Mouse (Mus musculus) midbrain, embryonic 15.5 days (tissue): ENCODE measurements around the gene Prodh2. TPM values are rescaled to one million over a fixed set of nuclear protein-coding genes. Genes with fewer than 3 reads are reported as not detected.
"Not testable (repeated sequence)": the region's sequence is repeated elsewhere in the genome, so short reads cannot be mapped to it uniquely, and the experiment has no call there.

ENCODE experiments used
- ATAC-seq: fragments of 200-750 bp; cut with Nextera tagmentation; replicated peaks from 2 replicates; pipeline ENCODE4 v1.8.0; 2017; ENCODE audit warnings: moderate TSS enrichment
- H3K27ac ChIP-seq: fragments of 300-500 bp; sonication (generic); 2 replicates; pipeline ENCODE4 v1.5.1; 2015; ENCODE audit warnings: mild to moderate bottlenecking, inconsistent platforms
- H3K27me3 ChIP-seq: fragments of 300-500 bp; sonication (generic); replicated peaks from 2 replicates; pipeline ENCODE4 v1.6.1; 2015; ENCODE audit warnings: inconsistent platforms
- H3K36me3 ChIP-seq: fragments of 300-500 bp; sonication (generic); replicated peaks from 2 replicates; pipeline ENCODE4 v1.6.1; 2015; ENCODE audit warnings: inconsistent platforms
- H3K4me1 ChIP-seq: fragments of 300-500 bp; sonication (generic); 2 replicates; pipeline ENCODE4 v1.6.1; 2015; ENCODE audit warnings: inconsistent platforms
- H3K4me2 ChIP-seq: fragments of 300-500 bp; sonication (generic); 2 replicates; pipeline ENCODE4 v1.6.1; 2015; ENCODE audit warnings: inconsistent platforms, mild to moderate bottlenecking, moderate library complexity
- H3K4me3 ChIP-seq: fragments of 300-500 bp; sonication (generic); 2 replicates; pipeline ENCODE4 v1.5.1; 2015; ENCODE audit warnings: mild to moderate bottlenecking, inconsistent platforms
- H3K9ac ChIP-seq: fragments of 300-500 bp; sonication (generic); 2 replicates; pipeline ENCODE4 v1.6.1; 2015; ENCODE audit warnings: mild to moderate bottlenecking, inconsistent platforms
- H3K9me3 ChIP-seq: fragments of 300-500 bp; sonication (generic); 2 replicates; pipeline ENCODE4 v1.6.1; 2016; ENCODE audit warnings: inconsistent platforms
- WGBS: fragments of 180-500 bp; shearing (Covaris S2); methylation state at CpG from one replicate; pipeline ENCODE4 v1.1.7; 2015; ENCODE audit warnings: mixed read lengths; 5-methylcytosine and 5-hydroxymethylcytosine counted together
- polyA plus RNA-seq: library from polyadenylated mRNA; unstranded; fragments of >200 nt; fragmentation: Nextera tagmentation; extraction: Ambion mirVana; gene quantifications from 2 replicates; pipeline ENCODE4 v1.2.1, GENCODE M21; 2015

The Prodh2 gene
- polyA plus RNA-seq, 1 experiment from 2014 or later, result not detected

DNA sequence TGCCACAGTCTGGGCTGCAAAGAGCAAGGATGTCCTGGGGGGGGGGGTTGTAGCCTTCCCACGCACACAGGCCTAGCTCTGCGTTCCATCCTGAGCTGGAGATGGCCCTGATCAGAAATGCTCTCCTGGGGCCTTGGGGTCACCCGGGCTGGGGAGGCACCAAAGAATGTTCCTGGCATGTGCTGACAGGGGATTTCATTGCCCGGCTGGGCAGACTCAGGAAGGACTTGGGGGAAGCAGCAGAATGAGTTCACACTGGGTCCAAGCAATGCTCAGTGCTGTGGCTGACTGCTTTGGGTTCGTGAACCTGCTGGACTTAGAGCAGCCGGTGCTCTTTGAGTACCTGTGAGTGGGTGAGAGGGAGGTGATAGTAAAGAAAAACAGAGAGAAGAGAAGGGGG is 33.9 kb upstream of the Prodh2 start:
- H3K27me3 ChIP-seq, result peaks cover 77% of the 10 kb centered on the region
- H3K9me3 ChIP-seq, result no peaks in the 10 kb centered on the region
- 32% methylated on average over 6 of the region's 6 CpGs for WGBS
- H3K9ac ChIP-seq, result no peak overlapping the region
- H3K4me2 ChIP-seq, result no peak overlapping the region
- H3K4me1 ChIP-seq, result peaks cover 26% of the 10 kb centered on the region
- no peaks in the 10 kb centered on the region for H3K36me3 ChIP-seq
- no peak overlapping the region for H3K4me3 ChIP-seq
- ATAC-seq, result no peak
- no peak overlapping the region for H3K27ac ChIP-seq

DNA sequence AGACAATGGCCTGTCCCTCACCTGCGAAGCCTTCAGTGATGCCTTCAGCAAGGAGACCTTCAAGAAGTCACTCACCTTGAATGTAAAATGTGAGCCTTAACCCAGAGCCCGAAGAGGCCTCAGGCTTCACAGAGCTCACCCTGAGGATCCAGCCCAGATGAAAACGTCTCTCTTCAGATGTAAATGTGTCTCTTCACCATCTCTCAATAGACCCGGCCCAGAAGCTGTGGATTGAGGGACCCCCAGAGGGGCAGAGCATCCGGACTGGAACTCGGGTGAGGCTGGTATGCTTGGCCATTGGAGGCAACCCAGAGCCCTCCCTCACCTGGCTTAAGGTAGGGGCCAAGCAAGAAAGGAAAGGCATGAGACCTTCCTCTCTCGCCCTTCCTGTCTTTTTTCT is 29.9 kb upstream of the Prodh2 start:
- H3K9ac ChIP-seq, result no peak overlapping the region
- 31% methylated on average over 7 of the region's 7 CpGs for WGBS
- peaks cover 5% of the 10 kb centered on the region; the same call in 1 of the 2 replicates for H3K4me1 ChIP-seq

DNA sequence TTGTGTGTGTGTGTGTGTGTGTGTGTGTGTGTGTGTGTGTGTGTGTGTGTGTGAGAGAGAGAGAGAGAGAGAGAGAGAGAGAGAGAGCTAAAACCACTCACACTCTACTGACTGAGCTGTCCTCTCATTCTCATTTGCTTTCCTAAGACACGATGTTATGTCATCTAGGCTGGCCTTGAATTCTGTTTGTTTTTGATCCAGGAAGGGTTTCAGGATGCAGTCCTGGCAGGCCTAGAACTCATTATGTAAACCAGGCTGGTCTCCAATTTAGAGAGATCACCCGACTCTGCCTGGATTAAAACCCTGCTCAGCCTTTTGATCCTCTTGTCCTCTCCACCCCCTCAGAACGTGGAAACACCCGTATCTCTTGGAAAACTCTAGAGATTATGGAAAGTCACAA is 29.4 kb upstream of the Prodh2 start:
- WGBS, result 8% methylated on average over 4 of the region's 4 CpGs
- H3K27me3 ChIP-seq, result peaks cover 79% of the 10 kb centered on the region
- no peak overlapping the region for H3K9ac ChIP-seq
- H3K4me1 ChIP-seq, result peaks cover 4% of the 10 kb centered on the region; the same call in 1 of the 2 replicates
- no peaks in the 10 kb centered on the region for H3K36me3 ChIP-seq
- no peaks in the 10 kb centered on the region for H3K9me3 ChIP-seq
- H3K4me3 ChIP-seq, result no peak overlapping the region
- H3K27ac ChIP-seq, result no peak overlapping the region
- ATAC-seq, result no peak
- H3K4me2 ChIP-seq, result no peak overlapping the region

More for the DNA sequence above, 29.9 kb upstream of the Prodh2 start:
- no peak overlapping the region for H3K4me3 ChIP-seq
- no peak for ATAC-seq
- H3K4me2 ChIP-seq, result no peak overlapping the region
- no peaks in the 10 kb centered on the region for H3K36me3 ChIP-seq
- no peaks in the 10 kb centered on the region for H3K9me3 ChIP-seq
- no peak overlapping the region for H3K27ac ChIP-seq
- H3K27me3 ChIP-seq, result peaks cover 80% of the 10 kb centered on the region

DNA sequence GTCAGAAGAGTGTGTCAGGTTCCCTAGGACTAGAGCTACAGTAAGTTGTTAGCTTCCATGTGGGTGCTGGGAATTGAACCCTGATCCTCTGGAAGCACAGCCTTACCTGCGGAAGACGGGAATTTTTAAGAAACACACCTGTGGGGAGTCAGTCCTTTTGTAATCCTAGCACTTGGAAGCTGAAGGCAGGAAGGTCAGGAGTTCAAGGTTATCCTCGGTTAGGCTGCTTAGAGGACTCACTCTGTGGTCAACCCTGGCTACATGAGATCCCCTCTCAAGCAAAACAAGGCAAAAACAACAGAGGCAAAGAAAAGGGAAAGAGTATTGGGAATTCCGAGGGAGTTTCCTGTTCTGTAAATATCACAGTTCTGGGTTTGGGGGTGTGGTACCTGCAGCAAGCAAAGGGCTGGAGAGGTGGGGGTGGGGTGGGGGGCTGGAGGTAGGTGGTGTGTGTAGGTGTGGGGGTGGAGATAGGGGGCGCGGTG is 28.6 kb upstream of the Prodh2 start:
- no peak for ATAC-seq
- Histone ChIP-seq H3K4me1 (peaks cover 4% of the 10 kb centered on the region; the same call in 1 of the 2 replicates), H3K27me3 (peaks cover 73% of the 10 kb centered on the region), H3K27ac (no peak overlapping the region), H3K36me3 (no peaks in the 10 kb centered on the region), H3K9ac (no peak overlapping the region), H3K9me3 (no peaks in the 10 kb centered on the region), H3K4me2 (no peak overlapping the region), H3K4me3 (no peak overlapping the region)
- WGBS, result 22% methylated on average over 6 of the region's 6 CpGs

DNA sequence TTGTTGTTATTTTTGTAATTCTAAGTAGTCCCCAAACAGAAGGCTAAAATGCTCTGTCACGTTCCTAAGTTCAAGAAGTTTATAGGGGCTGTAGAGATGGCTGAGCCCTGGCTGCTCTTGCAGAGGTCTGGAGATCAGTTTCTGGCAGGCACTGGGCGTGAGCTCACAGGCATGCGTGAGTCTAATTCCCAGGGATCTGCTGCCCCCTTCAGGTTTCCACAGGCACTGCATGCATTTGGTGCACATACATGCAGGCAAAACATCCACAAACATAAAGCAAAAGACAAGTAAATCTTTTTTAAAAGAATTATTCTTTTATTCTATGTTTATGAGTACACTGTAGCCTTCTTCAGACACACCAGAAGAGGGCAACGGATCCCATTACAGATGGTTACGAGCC is 21.0 kb upstream of the Prodh2 start:
- H3K4me3 ChIP-seq, result no peak overlapping the region
- 49% methylated on average over 5 of the region's 5 CpGs for WGBS
- H3K4me1 ChIP-seq, result peaks cover 2% of the 10 kb centered on the region
- no peak overlapping the region for H3K4me2 ChIP-seq
- H3K9me3 ChIP-seq, result no peaks in the 10 kb centered on the region
- no peak overlapping the region for H3K9ac ChIP-seq
- no peak for ATAC-seq
- no peak overlapping the region for H3K27ac ChIP-seq
- H3K36me3 ChIP-seq, result no peaks in the 10 kb centered on the region
- H3K27me3 ChIP-seq, result peaks cover 9% of the 10 kb centered on the region

DNA sequence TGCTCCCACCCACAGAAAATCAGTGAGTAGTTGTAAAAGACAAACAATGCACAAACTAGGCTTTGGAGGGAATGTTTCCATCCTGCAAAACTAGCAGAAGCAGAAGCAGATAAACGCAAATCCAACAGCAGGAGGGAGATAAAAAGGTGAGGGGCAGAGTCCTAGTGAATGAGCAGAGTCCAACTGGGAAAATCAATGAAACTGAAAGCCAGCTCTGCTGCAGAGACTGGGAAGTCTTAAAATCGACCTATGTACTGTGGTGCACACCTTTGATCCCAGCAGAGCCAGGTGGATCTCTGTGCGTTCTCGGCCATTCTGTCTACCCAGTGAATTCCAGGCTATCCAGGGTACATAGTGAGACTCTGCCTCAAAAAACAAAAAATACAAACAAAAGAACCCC is 18.4 kb upstream of the Prodh2 start:
- Histone ChIP-seq H3K27me3 (no peaks in the 10 kb centered on the region), H3K36me3 (no peaks in the 10 kb centered on the region), H3K4me3 (no peak overlapping the region), H3K9ac (no peak overlapping the region), H3K27ac (no peak overlapping the region), H3K4me2 (no peak overlapping the region), H3K4me1 (peaks cover 12% of the 10 kb centered on the region), H3K9me3 (no peaks in the 10 kb centered on the region)
- no peak for ATAC-seq
- 65% methylated on average over 4 of the region's 4 CpGs for WGBS

DNA sequence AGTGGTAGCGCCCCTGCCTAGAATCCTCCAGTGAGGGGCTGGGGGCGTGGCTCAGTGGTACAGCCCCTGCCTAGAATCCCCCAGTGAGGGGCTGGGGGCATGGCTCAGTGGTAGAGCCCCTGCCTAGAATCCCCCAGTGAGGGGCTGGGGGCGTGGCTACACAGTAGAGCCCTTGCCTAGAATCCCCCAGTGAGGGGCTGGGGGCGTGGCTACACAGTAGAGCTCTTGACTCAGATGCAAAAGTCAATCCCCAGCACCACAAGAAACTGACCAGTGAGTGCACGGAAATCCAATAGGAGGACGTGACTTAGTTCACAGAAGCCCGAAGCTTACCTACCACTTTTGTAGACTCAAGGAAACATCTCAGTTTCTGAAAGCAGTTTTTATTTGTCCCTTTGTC is 17.3 kb upstream of the Prodh2 start:
- H3K36me3 ChIP-seq, H3K9ac ChIP-seq, ATAC-seq, H3K4me2 ChIP-seq, H3K27me3 ChIP-seq, H3K27ac ChIP-seq, H3K4me3 ChIP-seq, H3K9me3 ChIP-seq: not testable (repeated sequence)
- 92% methylated on average over 7 of the region's 7 CpGs for WGBS
- peaks cover 12% of the 10 kb centered on the region for H3K4me1 ChIP-seq

DNA sequence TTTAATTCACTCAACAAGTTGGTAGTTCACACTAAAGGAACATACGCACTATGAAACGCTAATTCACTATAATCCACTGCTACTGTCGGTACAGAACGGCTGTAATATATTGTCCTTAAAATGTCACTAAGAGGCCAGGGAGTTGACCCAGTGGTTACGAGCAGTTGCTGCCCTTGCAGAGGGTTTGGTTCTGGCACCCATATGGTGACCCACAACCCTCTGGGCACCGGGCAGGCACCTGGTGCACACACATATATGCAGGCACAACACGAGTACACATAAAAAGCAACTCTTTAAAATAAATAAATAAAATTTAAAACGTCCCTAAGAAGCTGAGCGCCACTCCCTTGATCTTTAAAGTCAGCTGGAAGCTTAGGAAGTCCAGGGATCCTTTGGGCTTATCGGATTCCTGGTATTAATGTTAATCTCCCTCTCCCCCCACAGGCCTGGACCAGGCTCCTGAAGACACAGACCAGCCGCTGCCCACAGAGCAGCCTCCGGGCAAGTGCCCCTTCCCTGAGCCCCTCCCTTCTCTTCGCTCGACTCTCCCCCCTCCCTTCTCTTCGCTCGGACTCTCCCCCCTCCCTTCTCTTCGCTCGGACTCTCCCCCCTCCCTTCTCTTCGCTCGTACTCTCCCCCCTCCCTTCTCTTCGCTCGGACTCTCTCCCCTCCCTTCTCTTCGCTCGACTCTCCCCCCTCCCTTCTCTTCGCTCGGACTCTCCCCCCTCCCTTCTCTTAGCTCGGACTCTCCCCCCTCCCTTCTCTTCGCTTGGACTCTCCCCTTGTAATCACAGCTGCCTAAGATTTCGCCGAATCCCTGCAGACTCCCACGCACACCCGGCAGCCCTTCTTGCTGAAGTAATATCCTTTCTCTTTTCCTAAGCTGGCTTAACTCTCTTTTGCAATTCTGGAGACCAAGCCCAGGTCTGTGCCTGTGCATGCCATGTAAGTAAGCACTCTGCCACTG is 15.7 kb upstream of the Prodh2 start:
- Histone ChIP-seq H3K9me3 (no peaks in the 10 kb centered on the region), H3K4me3 (peak overlapping the region; percentile 38), H3K36me3 (no peaks in the 10 kb centered on the region), H3K27me3 (no peaks in the 10 kb centered on the region), H3K4me2 (peak overlapping the region; percentile 61), H3K27ac (peak overlapping the region; percentile 23), H3K9ac (peak overlapping the region; percentile 35; the same call in 1 of the 2 replicates), H3K4me1 (peaks cover 12% of the 10 kb centered on the region)
- 5% methylated on average over 30 of the region's 32 CpGs for whole genome bisulfite sequencing
- peak; percentile 52 for ATAC-seq

DNA sequence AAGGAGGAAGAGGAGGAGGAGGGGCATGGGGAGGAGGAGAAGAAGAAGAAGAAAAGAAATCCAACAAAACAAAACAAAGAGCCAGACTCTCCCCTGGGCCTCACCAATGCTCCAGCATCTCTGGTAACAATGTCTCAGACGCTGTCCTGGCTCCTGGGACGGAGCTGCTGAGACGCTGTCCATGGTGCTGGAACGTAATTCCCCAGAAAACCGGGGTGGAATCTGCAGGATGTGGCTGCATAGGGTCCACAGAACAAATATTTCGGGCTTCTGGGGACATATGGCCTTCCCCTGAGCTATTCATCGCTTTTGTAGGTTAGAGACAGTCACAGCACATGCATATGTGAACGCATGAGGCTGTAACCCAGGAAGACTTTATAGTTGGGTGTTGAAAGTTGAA is 9.2 kb upstream of the Prodh2 start:
- Histone ChIP-seq H3K4me2 (no peak overlapping the region), H3K27me3 (peaks cover 3% of the 10 kb centered on the region; the same call in 1 of the 2 replicates), H3K36me3 (no peaks in the 10 kb centered on the region), H3K27ac (no peak overlapping the region), H3K9ac (no peak overlapping the region), H3K4me1 (no peaks in the 10 kb centered on the region), H3K4me3 (no peak overlapping the region), H3K9me3 (no peaks in the 10 kb centered on the region)
- no peak for ATAC-seq
- 19% methylated on average over 8 of the region's 8 CpGs for WGBS

DNA sequence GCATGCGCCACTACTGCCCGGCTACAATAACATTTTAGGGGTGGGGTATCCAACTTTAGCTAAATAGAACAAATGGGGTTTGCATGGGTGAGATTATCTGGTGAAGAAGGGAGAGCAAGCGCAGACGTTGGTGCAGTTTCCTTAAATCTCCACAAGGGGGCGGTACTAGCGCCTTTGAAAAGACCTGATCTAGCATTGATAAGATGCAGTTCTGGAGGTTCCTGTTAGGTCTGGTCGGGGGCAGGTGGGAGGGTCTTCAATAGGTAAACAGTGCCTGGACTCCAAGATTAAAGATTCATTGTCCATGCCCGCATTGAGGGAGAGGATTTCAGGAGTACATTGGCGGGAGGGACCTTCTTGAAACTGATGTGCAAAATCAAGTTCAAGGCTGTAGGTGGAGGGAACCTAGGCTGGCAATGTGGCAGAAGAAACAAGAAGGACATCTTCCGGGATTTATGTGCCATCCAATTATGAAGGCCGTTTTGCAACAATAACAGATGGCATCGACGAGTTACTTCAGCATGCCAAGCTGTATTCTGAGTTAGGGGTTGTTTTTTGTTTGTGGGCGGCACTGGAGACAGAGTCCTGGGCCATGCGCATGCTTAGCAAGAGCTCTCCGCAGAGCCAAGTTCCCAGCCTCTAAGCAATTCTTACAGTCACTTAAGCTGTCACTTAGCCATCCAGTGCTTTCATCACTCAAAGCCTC is 3.0 kb upstream of the Prodh2 start:
- Histone ChIP-seq H3K36me3 (no peaks in the 10 kb centered on the region), H3K27ac (no peak overlapping the region), H3K27me3 (peaks cover 7% of the 10 kb centered on the region), H3K4me3 (no peak overlapping the region), H3K4me1 (no peaks in the 10 kb centered on the region), H3K9ac (no peak overlapping the region), H3K9me3 (no peaks in the 10 kb centered on the region), H3K4me2 (no peak overlapping the region)
- ATAC-seq, result no peak
- 31% methylated on average over 16 of the region's 16 CpGs for WGBS

DNA sequence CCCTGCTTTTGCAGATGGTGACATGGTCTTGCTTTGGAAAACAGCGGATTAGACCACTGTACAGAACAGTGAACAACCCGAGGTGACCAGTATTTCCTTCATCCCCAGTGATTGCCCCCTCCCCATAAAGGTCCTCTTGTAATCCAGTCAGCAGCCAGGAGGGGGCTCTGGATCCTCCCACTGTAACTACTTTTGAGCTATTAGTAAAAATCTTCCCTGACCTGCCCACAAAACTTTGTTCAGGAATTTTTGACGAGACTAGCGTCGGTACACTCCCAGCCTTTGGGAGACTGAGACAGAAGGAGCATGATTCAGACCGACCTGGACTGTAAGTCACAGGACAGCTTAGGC is 2.5 kb upstream of the Prodh2 start:
- ATAC-seq, result no peak
- Histone ChIP-seq H3K27ac (no peak overlapping the region), H3K9me3 (no peaks in the 10 kb centered on the region), H3K4me1 (no peaks in the 10 kb centered on the region), H3K4me3 (no peak overlapping the region), H3K9ac (no peak overlapping the region), H3K4me2 (no peak overlapping the region), H3K27me3 (peaks cover 7% of the 10 kb centered on the region), H3K36me3 (no peaks in the 10 kb centered on the region)
- WGBS, result 16% methylated on average over 6 of the region's 6 CpGs

DNA sequence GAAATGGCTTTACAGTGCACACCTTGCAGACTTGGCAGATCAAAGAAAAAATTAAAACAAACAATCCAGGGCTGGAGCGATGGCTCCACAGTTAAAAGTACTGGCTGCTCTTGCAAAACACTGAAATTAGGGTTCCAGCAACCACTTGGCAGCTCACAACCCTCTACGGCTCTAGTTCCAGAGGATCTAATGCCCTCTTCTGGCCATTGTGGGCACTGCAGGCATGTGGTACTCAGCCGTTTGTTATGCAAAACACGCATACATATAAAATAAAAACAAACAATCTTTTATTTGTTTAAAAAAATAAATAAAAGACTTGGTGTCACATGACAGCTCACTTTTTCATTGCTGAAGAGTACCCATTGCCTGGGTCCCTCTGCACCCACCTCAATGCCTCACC is 657 bp upstream of the Prodh2 start:
- Histone ChIP-seq H3K36me3 (no peaks in the 10 kb centered on the region), H3K27me3 (peaks cover 7% of the 10 kb centered on the region), H3K9ac (no peak overlapping the region), H3K27ac (no peak overlapping the region), H3K9me3 (no peaks in the 10 kb centered on the region), H3K4me2 (no peak overlapping the region), H3K4me3 (no peak overlapping the region), H3K4me1 (no peaks in the 10 kb centered on the region)
- WGBS, result 14% methylated on average over 4 of the region's 4 CpGs
- ATAC-seq, result no peak
